In the genomic region with DNA sequence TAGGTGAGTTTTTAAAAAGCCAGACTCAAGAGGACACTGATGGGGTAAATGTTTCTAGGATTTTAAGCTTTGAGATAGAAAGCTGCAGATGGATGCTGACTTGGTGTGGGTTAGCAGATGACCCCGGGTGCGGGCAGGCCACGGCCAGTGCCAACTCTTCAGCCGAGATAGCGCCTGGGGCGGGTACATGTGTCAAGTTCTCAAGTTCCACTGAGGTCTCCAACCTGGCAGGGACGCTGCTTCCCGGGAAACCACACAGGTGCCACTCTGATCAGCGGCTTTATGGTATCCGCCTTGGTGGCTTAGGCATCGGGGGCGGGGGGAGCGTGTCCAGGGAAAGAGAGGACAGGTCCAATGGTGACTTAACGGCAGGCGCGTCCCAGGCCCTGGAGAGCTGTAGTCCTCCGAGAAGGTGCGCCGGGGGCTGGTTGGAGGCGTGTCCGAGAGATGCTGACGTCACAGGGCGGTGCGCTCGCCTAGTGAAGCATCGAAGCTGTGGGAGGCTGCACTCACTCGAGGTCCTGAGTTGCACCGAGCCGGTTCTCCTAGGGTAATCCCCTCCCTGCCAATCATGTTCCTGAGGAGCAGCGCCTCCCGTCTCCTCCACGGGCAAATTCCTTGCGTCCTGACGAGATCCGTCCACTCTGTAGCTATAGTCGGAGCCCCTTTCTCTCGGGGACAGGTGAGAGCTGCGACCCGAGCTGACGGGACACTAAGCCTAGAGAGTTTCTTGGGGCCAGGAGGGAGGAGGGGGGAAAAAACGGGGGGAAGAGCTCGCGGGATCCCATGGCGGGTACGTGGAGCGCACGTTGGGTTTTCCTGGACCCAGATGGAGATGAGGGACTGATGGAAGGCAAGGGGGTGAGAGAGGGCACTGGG, we compare ENCODE assay signal across 8 mouse cellular contexts. TPM values are rescaled to one million over a fixed set of nuclear protein-coding genes. Genes with fewer than 3 reads are reported as not detected.
DNase-seq lines count a peak whose midpoint lies in the region; ATAC-seq and TF ChIP-seq lines count a peak whose summit lies in the region.

A gene (plus strand): TSS at position 479 of the 879 bp plus-strand sequence.

- H3K36me3 ChIP-seq in heart, embryonic 14.5 days (ENCODE audit: control insufficient read depth, insufficient read depth, low read length): no peaks in the 10 kb centered on the region
- no peaks in the 10 kb centered on the region for H3K36me3 ChIP-seq in liver, adult 2 months (ENCODE audit: control insufficient read depth, insufficient read depth, low read length)
- H3K36me3 ChIP-seq in myocyte (ENCODE audit: control insufficient read depth, insufficient read depth): no peaks in the 10 kb centered on the region

- no peaks in the 10 kb centered on the region for H3K9me3 ChIP-seq in heart, embryonic 14.5 days (ENCODE audit: control insufficient read depth, low read length)

- 1% methylated on average over 47 of the region's 47 CpGs for WGBS in heart, embryonic 14.5 days
- 3% methylated on average over 47 of the region's 47 CpGs for WGBS in liver, adult 2 months

- H3K27me3 ChIP-seq in heart, embryonic 14.5 days (ENCODE audit: control insufficient read depth, insufficient read depth, low read length): peaks cover 31% of the 10 kb centered on the region
- H3K27me3 ChIP-seq in liver, adult 2 months (ENCODE audit: control insufficient read depth, insufficient read depth, low read length): peaks cover 13% of the 10 kb centered on the region; the same call in 1 of the 2 replicates
- H3K27me3 ChIP-seq in myocyte (ENCODE audit: control insufficient read depth, insufficient read depth, insufficient read length): peaks cover 24% of the 10 kb centered on the region

- H3K4me3 ChIP-seq in embryonic fibroblast, embryonic 13.5 days (ENCODE audit: insufficient read depth, low read length): peak within 1 kb of the TSS; percentile 17
- H3K4me3 ChIP-seq in heart, embryonic 14.5 days (ENCODE audit: control insufficient read depth in 1 of 2, insufficient read depth in 1 of 2, low read depth in 1 of 2, low read length in 2 of 2): peak within 1 kb of the TSS; percentile 42 to 46
- peak within 1 kb of the TSS; percentile 23 for H3K4me3 ChIP-seq in liver, adult 2 months (ENCODE audit: insufficient read depth, low read depth, low read length)
- no peak within 1 kb of the TSS for H3K4me3 ChIP-seq in myocyte

- no peak for TF ChIP-seq CTCF in embryonic fibroblast, embryonic 13.5 days (IDR thresholded peaks at IDR 0.05; ENCODE audit: borderline replicate concordance, insufficient read depth, low read length)
- no peak for TF ChIP-seq CTCF in liver, adult 2 months (IDR thresholded peaks at IDR 0.05; ENCODE audit: low read depth, low read length)

- H3K4me2 ChIP-seq in heart, embryonic 14.5 days (ENCODE audit: low read length): peak within 1 kb of the TSS; percentile 85
- H3K4me2 ChIP-seq in myocyte (ENCODE audit: low read depth): peak within 1 kb of the TSS; percentile 70

- no peak for TF ChIP-seq POLR2A in embryonic fibroblast, embryonic 13.5 days (IDR thresholded peaks at IDR 0.05; ENCODE audit: low read depth, low read length)
- no peak for TF ChIP-seq POLR2A in liver, adult 2 months (IDR thresholded peaks at IDR 0.05; ENCODE audit: extremely low read depth, insufficient read depth, low read length)
- TF ChIP-seq POLR2A in myocyte (IDR thresholded peaks at IDR 0.05; ENCODE audit: insufficient read length, low read depth): no peak

- H3K4me1 ChIP-seq in embryonic fibroblast, embryonic 13.5 days (ENCODE audit: control insufficient read depth, insufficient read depth, low read length): peaks cover 8% of the 10 kb centered on the region
- peaks cover 2 to 9% of the 10 kb centered on the region in 2 experiments; a peak in 3 of 4 replicates for H3K4me1 ChIP-seq in heart, embryonic 14.5 days (ENCODE audit: control insufficient read depth in 2 of 2, insufficient read depth in 2 of 2, low read length in 2 of 2)
- H3K4me1 ChIP-seq in liver, adult 2 months (ENCODE audit: control insufficient read depth, insufficient read depth, low read length): peaks cover 7% of the 10 kb centered on the region; the same call in 1 of the 2 replicates

- no peak within 1 kb of the TSS for H3ac ChIP-seq in myocyte (ENCODE audit: control insufficient read depth, insufficient read length)

- no peaks in the 10 kb centered on the region for H3K79me2 ChIP-seq in liver, adult 2 months (ENCODE audit: control insufficient read depth, insufficient read depth, low read length)
- no peaks in the 10 kb centered on the region for H3K79me2 ChIP-seq in myocyte (ENCODE audit: control insufficient read depth, insufficient read depth)

- DNase-seq in B cell, adult 2 months: peak; percentile 90
- DNase-seq in brain, adult 2 months (ENCODE audit: low read depth, low spot score): peak; percentile 85
- DNase-seq in kidney, postnatal 10 days: peak; percentile 85
- no peak for DNase-seq in liver, adult 2 months (ENCODE audit: extremely low read depth, low read depth, low spot score)
- DNase-seq in spleen, postnatal 4 days (ENCODE audit: low spot score in 2 of 2): peak; percentile 60 to 83

- no peak within 1 kb of the TSS for H3K27ac ChIP-seq in embryonic fibroblast, embryonic 13.5 days (ENCODE audit: insufficient read depth, low read length)
- H3K27ac ChIP-seq in heart, embryonic 14.5 days (replicated peaks in 1 of 2; ENCODE audit: control insufficient read depth in 1 of 2, insufficient read depth in 1 of 2, low read depth in 2 of 2, low read length in 2 of 2): no peak within 1 kb of the TSS
- no peak within 1 kb of the TSS for H3K27ac ChIP-seq in liver, adult 2 months (replicated peaks; ENCODE audit: insufficient read depth, low read depth, low read length)

- H3K9ac ChIP-seq in heart, embryonic 14.5 days (ENCODE audit: low read length): peak within 1 kb of the TSS; percentile 16
- no peak within 1 kb of the TSS for H3K9ac ChIP-seq in liver, adult 2 months (ENCODE audit: low read depth, low read length)

- no peak for ATAC-seq in heart, embryonic 14.5 days (ENCODE audit: insufficient number of reproducible peaks, insufficient read depth, low FRiP score, low read depth)

TF ChIP-seq in myocyte, 11 proteins besides CTCF, POLR2A, EP300 and RAD21:
- no peak for TF ChIP-seq SRF (IDR thresholded peaks at IDR 0.05; ENCODE audit: control insufficient read depth, insufficient read length, low read depth)
- no peak for TF ChIP-seq CEBPB (IDR thresholded peaks at IDR 0.05; ENCODE audit: insufficient read depth, poor library complexity, severe bottlenecking)
- TF ChIP-seq TCF3 (IDR thresholded peaks at IDR 0.05; ENCODE audit: insufficient read length, low read depth): no peak
- no peak for TF ChIP-seq POLR2AphosphoS2 (IDR thresholded peaks at IDR 0.05; ENCODE audit: insufficient read length, low read depth)
- no peak for TF ChIP-seq MAX (IDR thresholded peaks at IDR 0.05; ENCODE audit: low read depth)

RNA-seq across cellular contexts. Expression of the gene that starts here (rescaled TPM):
- polyA plus RNA-seq in embryonic fibroblast, embryonic 13.5 days (2011; ENCODE audit: insufficient read length, low read depth, missing spikeins): 0.35 TPM in 1 of 2 replicates, not detected in the other
- polyA plus RNA-seq in heart, embryonic 14.5 days (2014; fragmentation: Nextera tagmentation; extraction: Ambion mirVana): 0.14 and 0.28 TPM in 2 replicates
- 0.46 and 0.74 TPM in 2 replicates for total RNA-seq in liver, adult 2 months (2014; rRNA removed)
- polyA plus RNA-seq in liver, adult 2 months (2012; rRNA removed): 0.20 TPM in 1 of 2 replicates, not detected in the other
- 0.04 TPM for polyA plus RNA-seq in myocyte (2012; fragmentation: generic; extraction: Trizol)
